Comparison of ENCODE assay signal across 8 mouse cellular contexts in genomic region chr2:91646733-91647132, GRCm38 (mm10). TPM values are rescaled to one million over a fixed set of nuclear protein-coding genes. Genes with fewer than 3 reads are reported as not detected.
A peak's percentile ranks its signal among the peaks of the same experiment; 100 is the strongest.
DNase-seq lines count a peak whose midpoint lies in the region; ATAC-seq and TF ChIP-seq lines count a peak whose summit lies in the region.

No protein-coding gene starts in this region.

- peaks cover 7% of the 10 kb centered on the region; the same call in 1 of the 2 replicates for H3K36me3 ChIP-seq in liver, adult 2 months (ENCODE audit: control insufficient read depth, insufficient read depth, low read length)
- H3K36me3 ChIP-seq in liver, embryonic 11.5 days (ENCODE audit: control insufficient read depth, insufficient read depth, low read length) = peaks cover 38% of the 10 kb centered on the region

- no peak overlapping the region for H3K27ac ChIP-seq in liver, adult 2 months (replicated peaks; ENCODE audit: insufficient read depth, low read depth, low read length)
- no peak overlapping the region for H3K27ac ChIP-seq in liver, embryonic 11.5 days (ENCODE audit: low read depth, low read length)
- H3K27ac ChIP-seq in cerebellum, adult 2 months (ENCODE audit: insufficient read depth, low read length) = no peak overlapping the region

- 23% methylated on average over 1 of the region's 1 CpGs for WGBS in liver, adult 2 months
- WGBS in liver, embryonic 11.5 days = 11% methylated on average over 1 of the region's 1 CpGs
- 16% methylated on average over 1 of the region's 1 CpGs for WGBS in cerebellum, adult 2 months

- DNase-seq in adrenal gland, postnatal 25 days = peak; percentile 50
- no peak for DNase-seq in adrenal gland, adult 2 months
- DNase-seq in liver, adult 2 months (ENCODE audit: extremely low read depth, low read depth, low spot score) = peak; percentile 56
- no peak for DNase-seq in liver, embryonic 11.5 days (ENCODE audit: low spot score)
- peak; percentile 47 to 55 for DNase-seq in cerebellum, adult 2 months
- DNase-seq in kidney, postnatal 14 days = peak; percentile 58
- DNase-seq in mesoderm, embryonic 11.5 days (ENCODE audit: low read depth, low spot score) = peak; percentile 71
- DNase-seq in thymus, postnatal 25 days = peak; percentile 76

- no peak overlapping the region for H3K4me2 ChIP-seq in liver, embryonic 11.5 days

- H3K27me3 ChIP-seq in liver, adult 2 months (ENCODE audit: control insufficient read depth, insufficient read depth, low read length) = no peaks in the 10 kb centered on the region
- no peaks in the 10 kb centered on the region for H3K27me3 ChIP-seq in liver, embryonic 11.5 days (replicated peaks; ENCODE audit: control insufficient read depth, insufficient read depth, low read length)
- no peaks in the 10 kb centered on the region for H3K27me3 ChIP-seq in cerebellum, adult 2 months (ENCODE audit: control insufficient read depth, insufficient read depth, low read length)

- H3K4me1 ChIP-seq in liver, adult 2 months (ENCODE audit: control insufficient read depth, insufficient read depth, low read length) = peaks cover 3% of the 10 kb centered on the region; the same call in 1 of the 2 replicates
- peaks cover 19% of the 10 kb centered on the region for H3K4me1 ChIP-seq in liver, embryonic 11.5 days (replicated peaks; ENCODE audit: control insufficient read depth, insufficient read depth, low read length)
- H3K4me1 ChIP-seq in cerebellum, adult 2 months (ENCODE audit: control insufficient read depth, insufficient read depth, low read length) = no peaks in the 10 kb centered on the region

- H3K79me2 ChIP-seq in liver, adult 2 months (ENCODE audit: control insufficient read depth, insufficient read depth, low read length) = peaks cover 4% of the 10 kb centered on the region; the same call in 1 of the 2 replicates

- no peaks in the 10 kb centered on the region for H3K9me3 ChIP-seq in liver, embryonic 11.5 days (ENCODE audit: control insufficient read depth, low read length)

- H3K4me3 ChIP-seq in liver, adult 2 months (ENCODE audit: insufficient read depth, low read depth, low read length) = no peak overlapping the region
- no peak overlapping the region for H3K4me3 ChIP-seq in liver, embryonic 11.5 days (ENCODE audit: low read depth, low read length)
- no peak overlapping the region for H3K4me3 ChIP-seq in cerebellum, adult 2 months (replicated peaks; ENCODE audit: insufficient read depth, low read depth, low read length)

- no peak for TF ChIP-seq POLR2A in liver, adult 2 months (IDR thresholded peaks at IDR 0.05; ENCODE audit: extremely low read depth, insufficient read depth, low read length)
- TF ChIP-seq POLR2A in cerebellum, adult 2 months (IDR thresholded peaks at IDR 0.05; ENCODE audit: borderline replicate concordance, insufficient read depth, low read length) = no peak

- TF ChIP-seq CTCF in liver, adult 2 months (IDR thresholded peaks at IDR 0.05; ENCODE audit: low read depth, low read length) = peak; percentile 75
- TF ChIP-seq CTCF in cerebellum, adult 2 months (IDR thresholded peaks at IDR 0.05; ENCODE audit: borderline replicate concordance, insufficient read depth, low read depth, low read length) = peak; percentile 74

- no peak overlapping the region for H3K9ac ChIP-seq in liver, adult 2 months (ENCODE audit: low read depth, low read length)
- H3K9ac ChIP-seq in liver, embryonic 11.5 days (ENCODE audit: low read depth, low read length) = no peak overlapping the region

- no peak for ATAC-seq in liver, embryonic 11.5 days (replicated peaks; ENCODE audit: low FRiP score)

RNA-seq across cellular contexts. Expression of gene Zfp408, which starts 2.9 kb away (rescaled TPM):
- total RNA-seq in adrenal gland, postnatal 25 days (2021) = 14.5 and 15.5 TPM in 2 replicates
- 1 to 10 TPM; 8.0 to 9.6 TPM for total RNA-seq in adrenal gland, adult 2 months (2021)
- polyA plus RNA-seq in adrenal gland, adult 2 months (2012; rRNA removed) = 18.9 and 20.5 TPM in 2 replicates
- 2.2 and 2.8 TPM in 2 replicates for total RNA-seq in liver, adult 2 months (2014; rRNA removed)
- 3.8 and 6.6 TPM in 2 replicates for polyA plus RNA-seq in liver, adult 2 months (2012; rRNA removed)
- 5.1 and 5.4 TPM in 2 replicates for polyA plus RNA-seq in liver, embryonic 11.5 days (2014; fragmentation: Nextera tagmentation; extraction: Ambion mirVana)
- 14.4 and 15.6 TPM in 2 replicates for polyA plus RNA-seq in cerebellum, adult 2 months (2012; rRNA removed)

RNA-seq across cellular contexts. Expression of gene Arhgap1, which starts 2.9 kb away (rescaled TPM):
- 58.7 and 68.6 TPM in 2 replicates for total RNA-seq in adrenal gland, postnatal 25 days (2021)
- 10 to 100 TPM; 64.4 to 65.4 TPM for total RNA-seq in adrenal gland, adult 2 months (2021)
- 52.9 and 65.8 TPM in 2 replicates for polyA plus RNA-seq in adrenal gland, adult 2 months (2012; rRNA removed)
- total RNA-seq in liver, adult 2 months (2014; rRNA removed) = 6.5 and 8.8 TPM in 2 replicates
- polyA plus RNA-seq in liver, adult 2 months (2012; rRNA removed) = 12.9 and 18.7 TPM in 2 replicates
- 99.2 and 100 TPM in 2 replicates for polyA plus RNA-seq in liver, embryonic 11.5 days (2014; fragmentation: Nextera tagmentation; extraction: Ambion mirVana)
- 40.8 and 45.9 TPM in 2 replicates for polyA plus RNA-seq in cerebellum, adult 2 months (2012; rRNA removed)

RNA-seq across cellular contexts. Expression of gene F2, which starts 10.5 kb away (rescaled TPM):
- total RNA-seq in adrenal gland, postnatal 25 days (2021) = 0.15 and 13.7 TPM in 2 replicates
- 1 to 10 TPM in 1 of 2 experiments, under 1 TPM in 1; 0.38 to 2.9 TPM for total RNA-seq in adrenal gland, adult 2 months (2021)
- 1.2 TPM in 1 of 2 replicates, not detected in the other for polyA plus RNA-seq in adrenal gland, adult 2 months (2012; rRNA removed)
- total RNA-seq in liver, adult 2 months (2014; rRNA removed) = 1,668 and 1,838 TPM in 2 replicates
- polyA plus RNA-seq in liver, adult 2 months (2012; rRNA removed) = 2,018 and 2,057 TPM in 2 replicates
- polyA plus RNA-seq in liver, embryonic 11.5 days (2014; fragmentation: Nextera tagmentation; extraction: Ambion mirVana) = 124 and 136 TPM in 2 replicates
- 0.28 and 0.33 TPM in 2 replicates for polyA plus RNA-seq in cerebellum, adult 2 months (2012; rRNA removed)

Comparison
In these comparisons a context has a peak if more than half of its experiments do, and no peak if none do; other contexts are left out.
1. DNase-seq: peak in adrenal gland, postnatal 25 days (single experiment), liver, adult 2 months (single experiment), cerebellum, adult 2 months (2 of 2), kidney, postnatal 14 days (single experiment), mesoderm, embryonic 11.5 days (single experiment) and thymus, postnatal 25 days (single experiment); none in adrenal gland, adult 2 months (single experiment) and liver, embryonic 11.5 days (single experiment).
2. RNA of gene F2, which starts 10.5 kb away (polyA plus RNA-seq): 2,018 to 2,057 TPM in liver, adult 2 months and 124 to 136 TPM in liver, embryonic 11.5 days; 1.2 TPM in adrenal gland, adult 2 months and 0.28 to 0.33 TPM in cerebellum, adult 2 months; every median in the first group is over 10 times any median in the second.